Mouse (Mus musculus) small intestine, adult 2 months (tissue): ENCODE data around the gene Slc1a3. TPM values are rescaled to one million over a fixed set of nuclear protein-coding genes. Genes with fewer than 3 reads are reported as not detected.

Experiments
- H3K27ac ChIP-seq: fragments of 200-500 bp; 2 replicates; pipeline ENCODE4 v1.5.1; 2012; ENCODE audit warnings: low read depth, low read length, control low read depth, inconsistent platforms; ENCODE audit not compliant: insufficient read depth
- H3K27me3 ChIP-seq: fragments of 200-500 bp; 2 replicates; pipeline ENCODE4 v1.6.1; 2012; ENCODE audit warnings: mild to moderate bottlenecking, moderate library complexity, low read length, inconsistent platforms; ENCODE audit not compliant: control insufficient read depth, insufficient read depth
- H3K36me3 ChIP-seq: fragments of 200-500 bp; 2 replicates; pipeline ENCODE4 v1.6.1; 2012; ENCODE audit warnings: mild to moderate bottlenecking, low read length, control low read depth, inconsistent platforms; ENCODE audit not compliant: control insufficient read depth, insufficient read depth
- H3K4me1 ChIP-seq: fragments of 200-500 bp; 2 replicates; pipeline ENCODE4 v1.6.1; 2012; ENCODE audit warnings: low read length, inconsistent platforms, mixed read lengths; ENCODE audit not compliant: control insufficient read depth, insufficient read depth, insufficient read length
- H3K4me3 ChIP-seq: fragments of 200-500 bp; 2 replicates; pipeline ENCODE4 v1.5.1; 2012; ENCODE audit warnings: low read depth, mild to moderate bottlenecking, control low read depth, inconsistent platforms, low read length, moderate library complexity
- CTCF ChIP-seq: fragments of 200-500 bp; IDR thresholded peaks from 2 replicates; pipeline ENCODE4 v1.5.1; 2012; ENCODE audit warnings: low read depth, mild to moderate bottlenecking, control low read depth, inconsistent platforms, low read length, moderate library complexity, mixed read lengths; ENCODE audit not compliant: insufficient replicate concordance, insufficient read length; ENCODE audit errors: extremely low read depth
- POLR2A ChIP-seq: fragments of 200-500 bp; IDR thresholded peaks from 2 replicates; pipeline ENCODE4 v1.6.1; 2012; ENCODE audit warnings: low read depth, mild to moderate bottlenecking, control low read depth, inconsistent platforms, low read length, moderate library complexity
- WGBS: fragments of 180-500 bp; shearing (Covaris S2); methylation state at CpG from one replicate; pipeline ENCODE4 v1.1.7; 2018; 5-methylcytosine and 5-hydroxymethylcytosine counted together
- polyA plus RNA-seq: library from polyadenylated mRNA; depleted of rRNA; stranded (reverse); fragments of >200 nt; gene quantifications from 2 replicates; pipeline ENCODE4 v1.2.3, GENCODE M21; 2012

Slc1a3 gene
- polyA plus RNA-seq, 1 experiment, result 0.87 TPM

DNA sequence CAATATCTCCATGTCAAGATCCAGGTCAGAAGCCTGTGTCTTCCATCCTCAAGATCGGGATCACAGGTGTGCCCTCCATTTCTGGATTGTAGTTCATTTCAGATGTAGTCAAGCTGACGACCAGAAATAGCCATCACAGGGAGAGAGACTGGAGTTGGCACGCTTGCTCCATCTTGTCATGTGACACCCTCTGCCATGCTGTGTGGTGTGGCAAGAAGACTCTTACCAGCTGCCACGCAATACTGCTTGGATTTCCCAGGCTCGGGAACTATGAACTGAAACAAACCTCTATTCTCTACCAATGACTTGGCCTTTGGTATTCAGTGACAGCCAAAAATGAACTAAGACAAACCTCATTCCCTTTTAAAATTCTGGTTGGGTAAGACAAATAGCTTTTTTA, 27.6 kb upstream of the Slc1a3 start:
- no peak overlapping the region for H3K4me3 ChIP-seq
- no peak overlapping the region for H3K27ac ChIP-seq
- TF ChIP-seq CTCF (no peak), POLR2A (no peak)

GRCm38 (mm10) chr15:8734363-8734739, 23.8 kb upstream of the Slc1a3 start:
- H3K4me3 ChIP-seq, result no peak overlapping the region
- H3K36me3 ChIP-seq, result no peaks in the 10 kb centered on the region
- WGBS, result 70% methylated on average over 6 of the region's 6 CpGs
- no peak overlapping the region for H3K27ac ChIP-seq
- H3K27me3 ChIP-seq, result no peaks in the 10 kb centered on the region
- H3K4me1 ChIP-seq, result no peaks in the 10 kb centered on the region
- TF ChIP-seq CTCF (no peak), POLR2A (no peak)

More for the DNA sequence above, 27.6 kb upstream of the Slc1a3 start:
- no peaks in the 10 kb centered on the region for H3K27me3 ChIP-seq
- no peaks in the 10 kb centered on the region for H3K36me3 ChIP-seq
- no peaks in the 10 kb centered on the region for H3K4me1 ChIP-seq
- WGBS, result 84% methylated on average over 5 of the region's 5 CpGs

GRCm38 (mm10) chr15:8733669-8734362, 23.3 kb upstream of the Slc1a3 start:
- 39% methylated on average over 7 of the region's 7 CpGs for whole genome bisulfite sequencing
- Histone ChIP-seq H3K27ac (no peak overlapping the region), H3K4me1 (no peaks in the 10 kb centered on the region), H3K4me3 (no peak overlapping the region), H3K27me3 (no peaks in the 10 kb centered on the region), H3K36me3 (no peaks in the 10 kb centered on the region)
- TF ChIP-seq POLR2A (no peak), CTCF (no peak)

GRCm38 (mm10) chr15:8728861-8729260, 18.3 kb upstream of the Slc1a3 start:
- Histone ChIP-seq H3K36me3 (no peaks in the 10 kb centered on the region), H3K4me3 (no peak overlapping the region), H3K27me3 (no peaks in the 10 kb centered on the region), H3K4me1 (no peaks in the 10 kb centered on the region), H3K27ac (no peak overlapping the region)
- TF ChIP-seq CTCF (no peak), POLR2A (no peak)
- WGBS, result 80% methylated on average over 7 of the region's 7 CpGs

DNA sequence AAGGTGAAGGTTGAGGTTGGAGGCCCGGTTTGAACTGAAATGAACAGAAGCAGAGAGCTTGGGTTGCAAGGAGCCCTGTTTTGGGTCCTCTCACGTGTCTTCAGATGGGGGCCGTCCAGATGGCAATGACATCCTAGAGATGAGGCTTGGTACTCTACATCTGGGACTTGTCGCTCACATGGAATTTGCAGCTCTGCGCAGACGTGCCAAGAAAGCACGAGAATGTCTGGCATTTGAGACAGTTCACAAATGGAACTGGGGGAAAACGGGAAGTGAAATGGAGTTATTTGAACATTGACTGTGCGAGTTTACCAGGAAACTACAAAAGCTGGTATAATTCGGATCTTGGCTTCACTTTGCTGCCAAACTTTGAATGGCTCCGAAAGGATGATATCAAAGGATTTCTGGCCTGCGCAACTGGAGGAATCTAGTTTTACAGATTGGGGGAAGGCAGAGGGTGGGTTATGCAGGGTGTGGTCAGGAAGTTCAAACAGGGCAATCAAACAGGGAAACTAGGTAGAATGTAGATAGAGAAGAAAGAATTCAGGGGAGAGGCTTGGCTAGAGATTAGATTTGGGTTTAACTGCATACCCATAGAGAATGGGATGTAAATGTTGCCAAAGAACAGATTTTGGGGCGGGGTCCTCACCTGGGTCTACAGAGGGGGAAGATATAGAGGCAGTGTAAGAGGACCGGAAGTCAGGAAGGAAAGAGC, 12.0 kb upstream of the Slc1a3 start:
- Histone ChIP-seq H3K27ac (no peak overlapping the region), H3K36me3 (no peaks in the 10 kb centered on the region), H3K27me3 (no peaks in the 10 kb centered on the region), H3K4me1 (no peaks in the 10 kb centered on the region), H3K4me3 (no peak overlapping the region)
- WGBS, result 57% methylated on average over 14 of the region's 14 CpGs
- TF ChIP-seq POLR2A, result no peak
- no peak for TF ChIP-seq CTCF

DNA sequence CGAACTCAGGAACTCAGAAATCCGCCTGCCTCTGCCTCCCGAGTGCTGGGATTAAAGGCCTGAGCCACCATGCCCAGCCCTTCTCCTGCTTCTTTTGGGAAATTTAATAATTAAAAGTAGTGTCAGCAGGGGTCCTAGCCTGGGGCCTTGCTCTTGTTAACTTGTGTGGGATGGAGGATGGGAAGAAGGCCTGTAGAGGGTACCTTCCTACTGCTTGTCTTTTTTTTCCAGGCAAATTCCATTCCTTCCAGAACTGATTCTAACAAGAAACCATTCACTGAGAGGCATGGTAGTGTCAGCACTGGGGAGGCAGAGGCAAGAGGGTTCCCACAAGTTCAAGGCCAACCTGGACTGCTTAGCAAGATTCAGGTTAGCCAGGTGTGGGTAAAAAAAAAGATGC, 11.2 kb upstream of the Slc1a3 start:
- Histone ChIP-seq H3K4me3 (no peak overlapping the region), H3K27me3 (no peaks in the 10 kb centered on the region), H3K4me1 (no peaks in the 10 kb centered on the region), H3K36me3 (no peaks in the 10 kb centered on the region), H3K27ac (no peak overlapping the region)
- no peak for TF ChIP-seq POLR2A
- 97% methylated on average over 3 of the region's 3 CpGs for WGBS

DNA sequence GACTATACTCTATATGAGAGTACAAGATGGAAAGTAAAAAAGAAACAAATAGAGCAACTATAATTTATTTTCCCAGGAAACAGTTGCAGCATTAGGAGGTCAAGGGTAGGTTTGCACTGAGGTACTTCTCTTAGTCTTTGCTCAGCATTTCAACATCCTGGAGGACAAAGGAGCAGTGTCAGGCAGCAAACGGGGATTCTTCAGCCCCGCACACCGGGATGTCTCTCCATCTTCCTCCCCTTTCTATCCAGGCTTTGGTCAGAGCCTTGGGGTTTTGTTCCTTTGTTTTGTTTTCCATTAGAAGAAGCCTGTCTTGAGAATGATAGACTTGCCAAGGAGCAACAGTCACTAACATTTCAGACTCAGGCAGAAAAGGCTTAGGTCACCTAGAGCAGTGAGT, 10.4 kb upstream of the Slc1a3 start:
- TF ChIP-seq CTCF, result no peak
- TF ChIP-seq POLR2A, result no peak
- Histone ChIP-seq H3K4me1 (no peaks in the 10 kb centered on the region), H3K36me3 (no peaks in the 10 kb centered on the region), H3K27ac (no peak overlapping the region), H3K4me3 (no peak overlapping the region), H3K27me3 (no peaks in the 10 kb centered on the region)
- WGBS, result 75% methylated on average over 3 of the region's 3 CpGs
